Mouse (Mus musculus) lung, adult 10 weeks (tissue): Measurements from ENCODE around the gene Sult1b1. TPM values are rescaled to one million over a fixed set of nuclear protein-coding genes. Genes with fewer than 3 reads are reported as not detected.

Experiments
- polyA plus RNA-seq: library from polyadenylated mRNA; stranded (reverse); fragments of 350-450 nt; fragmentation: Illumina TruSeq; extraction: RNeasy Lipid Tissue Mini Kit (QIAGEN cat#74804); gene quantifications from one replicate; pipeline ENCODE4 v1.2.3, GENCODE M21; 2014; ENCODE audit warnings: low read depth, low replicate concordance; ENCODE audit not compliant: insufficient read depth

The Sult1b1 gene
- not detected for polyA plus RNA-seq

DNA sequence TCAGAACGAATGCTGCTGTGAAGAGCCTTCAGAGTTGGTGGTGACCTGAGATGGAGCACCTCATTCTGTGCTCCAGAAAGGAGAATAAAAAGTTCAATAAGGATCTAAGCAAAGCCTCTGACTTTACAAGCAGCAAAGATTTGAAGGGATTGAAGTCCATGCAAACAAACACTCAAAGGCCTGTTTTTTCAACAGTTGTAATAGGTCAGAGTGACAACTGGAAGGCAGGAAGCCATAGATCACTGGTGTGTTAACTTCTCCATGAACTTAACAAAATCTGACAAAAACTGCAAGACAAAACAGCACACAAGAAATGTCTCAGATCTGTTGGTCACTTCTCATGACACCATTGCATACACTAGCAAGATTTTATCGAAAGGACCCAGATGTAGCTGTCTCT is at the start of gene Sult1b1:
TSS of gene Sult1b1 (minus strand) at position 85 of the 400 bp plus-strand sequence.

DNA sequence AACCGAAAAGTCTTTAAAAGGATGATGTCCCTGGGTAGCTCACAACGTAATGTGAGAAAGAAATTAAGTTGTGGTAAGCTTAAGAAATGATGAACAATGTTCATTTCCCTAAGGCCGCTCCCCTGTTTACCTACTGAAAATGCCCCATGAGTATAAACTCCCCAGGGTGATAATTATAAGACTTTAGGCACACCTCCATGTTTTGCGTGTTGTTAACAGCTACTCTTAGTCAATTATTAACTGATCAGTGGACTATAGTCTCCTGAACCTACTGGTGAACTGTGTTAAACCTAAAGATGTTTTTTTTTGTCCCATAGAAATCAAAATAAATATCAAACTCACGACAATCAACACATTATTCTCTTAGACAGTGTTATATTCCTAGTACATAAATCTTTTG is 30.9 kb upstream of the Sult1b1 start, which contains the start of gene Sult1d1:
TSS of gene Sult1d1 (minus strand) at position 183 of the 400 bp plus-strand sequence.

DNA sequence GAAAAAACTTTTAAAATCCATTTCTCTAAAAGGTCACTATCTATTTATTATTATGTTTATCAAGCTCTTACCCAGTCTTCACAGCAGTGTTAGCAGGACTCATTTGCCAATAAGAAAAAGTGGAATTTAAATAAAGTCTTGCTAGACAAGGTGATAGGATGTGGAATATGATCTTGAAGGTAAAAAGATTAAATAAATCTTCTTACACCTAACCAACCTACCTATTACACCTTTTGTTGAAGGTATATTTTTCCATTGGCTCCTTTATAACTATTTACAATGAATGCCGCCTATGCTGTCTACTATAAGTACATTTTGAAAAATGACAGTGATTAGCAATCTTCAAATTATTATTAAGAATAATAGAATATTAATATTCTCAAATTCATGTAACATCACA is 47.2 kb downstream of the Sult1b1 start, which contains the start of gene Ugt2a1:
TSS of gene Ugt2a1 (minus strand) at position 101 of the 400 bp plus-strand sequence.

DNA sequence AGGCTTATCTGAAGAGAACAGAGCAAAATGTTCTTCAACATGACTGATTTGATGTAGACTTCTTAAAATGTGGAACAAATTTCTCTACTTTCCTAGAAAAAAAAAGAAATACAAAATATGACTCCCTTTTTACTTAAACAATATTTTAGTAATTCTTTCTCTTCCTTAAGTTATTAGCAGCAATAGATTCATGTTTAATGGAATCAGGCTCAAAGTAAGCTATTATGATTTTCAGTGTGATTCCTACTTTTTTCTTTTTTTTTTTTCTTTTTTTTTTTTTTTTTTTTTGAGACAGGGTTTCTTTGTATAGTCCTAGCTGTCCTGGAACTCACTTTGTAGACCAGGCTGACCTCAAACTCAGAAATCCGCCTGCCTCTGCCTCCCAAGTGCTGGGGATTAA is 51.3 kb downstream of the Sult1b1 start, which contains the start of gene Gm43638:
TSS of gene Gm43638 (minus strand) at position 101 of the 400 bp plus-strand sequence.

DNA sequence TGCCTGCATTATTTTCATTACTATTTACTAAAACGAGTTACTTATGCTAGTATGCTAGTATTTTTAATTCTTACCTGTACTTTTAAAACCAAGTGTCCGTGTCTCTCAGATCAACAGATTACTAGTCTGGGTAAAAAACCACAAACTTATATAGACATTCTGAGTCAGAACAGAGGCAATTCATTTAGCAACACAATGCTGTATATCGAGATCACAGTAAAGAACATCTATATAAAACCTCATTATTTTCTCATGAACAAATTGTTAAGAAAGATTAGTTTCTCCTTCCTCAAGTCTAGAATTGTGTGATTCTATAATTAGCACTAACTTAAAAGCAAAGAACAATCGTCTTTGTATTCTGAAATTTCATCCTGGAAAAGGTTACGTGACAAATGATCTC is 55.8 kb downstream of the Sult1b1 start, which contains the start of gene Ugt2a2:
TSS of gene Ugt2a2 (minus strand) at position 101 of the 400 bp plus-strand sequence.

Other genes with a start within 250 kb of the Sult1b1 start
- gene Ugt2a3, start 201.0 kb downstream of the Sult1b1 start, polyA plus RNA-seq: not detected
- not detected for gene Ugt2b38, start 114.0 kb downstream of the Sult1b1 start, polyA plus RNA-seq
- gene Ugt2a2, start 55.9 kb downstream of the Sult1b1 start, polyA plus RNA-seq: not detected
- not detected for gene Gm43638, start 51.4 kb downstream of the Sult1b1 start, polyA plus RNA-seq
- not detected for gene Ugt2a1, start 47.3 kb downstream of the Sult1b1 start, polyA plus RNA-seq
- 14.3 TPM for gene Sult1d1, start 30.8 kb upstream of the Sult1b1 start, polyA plus RNA-seq
- gene Sult1e1, start 53.4 kb upstream of the Sult1b1 start, polyA plus RNA-seq: not detected
- not detected for gene Csn1s1, start 128.0 kb upstream of the Sult1b1 start, polyA plus RNA-seq
- not detected for gene Csn2, start 161.4 kb upstream of the Sult1b1 start, polyA plus RNA-seq
- not detected for gene Csn1s2a, start 236.4 kb upstream of the Sult1b1 start, polyA plus RNA-seq